Mouse (Mus musculus): ENCODE data around the gene Edil3. TPM values are rescaled to one million over a fixed set of nuclear protein-coding genes. Genes with fewer than 3 reads are reported as not detected.

The Edil3 gene
- total RNA-seq, 4 experiments from 2014 or later = 73.3 to 84.5 (median 75.7) TPM

GRCm38 (mm10) chr13:89238104-89238503 is 416.8 kb downstream of the Edil3 start:
- no peak for DNase-seq (ENCODE audit: low spot score in 2 of 2)

- no peak for DNase-seq (ENCODE audit: low spot score in 2 of 2)
Measured at GRCm38 (mm10) chr13:89253990-89254642, 432.8 kb downstream of the Edil3 start.

- no peak for DNase-seq (ENCODE audit: low spot score in 2 of 2)
Measured at GRCm38 (mm10) chr13:89256906-89257305, 435.6 kb downstream of the Edil3 start.

- DNase-seq (ENCODE audit: low spot score in 2 of 2) = peak; percentile 5 to 10
Measured at GRCm38 (mm10) chr13:89286696-89287305, 465.5 kb downstream of the Edil3 start.

GRCm38 (mm10) chr13:89288201-89288600 is 466.9 kb downstream of the Edil3 start:
- DNase-seq (ENCODE audit: low spot score in 2 of 2) = no peak

GRCm38 (mm10) chr13:89321155-89321554 is 499.9 kb downstream of the Edil3 start:
- DNase-seq (ENCODE audit: low spot score in 2 of 2) = no peak

GRCm38 (mm10) chr13:89324282-89324681 is 503.0 kb downstream of the Edil3 start:
- DNase-seq (ENCODE audit: low spot score in 2 of 2) = no peak

GRCm38 (mm10) chr13:89334494-89334893 is 513.2 kb downstream of the Edil3 start:
- DNase-seq (ENCODE audit: low spot score in 2 of 2) = no peak

- DNase-seq (ENCODE audit: low spot score in 2 of 2) = no peak
Measured at GRCm38 (mm10) chr13:89335908-89336579, 514.8 kb downstream of the Edil3 start.

GRCm38 (mm10) chr13:89339055-89339454 is 517.8 kb downstream of the Edil3 start:
- no peak for DNase-seq (ENCODE audit: low spot score in 2 of 2)

- no peak for DNase-seq (ENCODE audit: low spot score in 2 of 2)
Measured at GRCm38 (mm10) chr13:89339776-89340175, 518.5 kb downstream of the Edil3 start.

- DNase-seq (ENCODE audit: low spot score in 2 of 2) = no peak
Measured at GRCm38 (mm10) chr13:89355234-89355633, 534.0 kb downstream of the Edil3 start.

- no peak for DNase-seq (ENCODE audit: low spot score in 2 of 2)
Measured at GRCm38 (mm10) chr13:89358407-89358806, 537.1 kb downstream of the Edil3 start.

- no peak for DNase-seq (ENCODE audit: low spot score in 2 of 2)
Measured at GRCm38 (mm10) chr13:89362274-89362673, 541.0 kb downstream of the Edil3 start.

GRCm38 (mm10) chr13:89371253-89371652 is 550.0 kb downstream of the Edil3 start:
- DNase-seq (ENCODE audit: low spot score in 2 of 2) = no peak

GRCm38 (mm10) chr13:89371656-89372240 is 550.5 kb downstream of the Edil3 start:
- DNase-seq (ENCODE audit: low spot score in 2 of 2) = no peak
